Mouse (Mus musculus): ENCODE measurements around the gene Trim24. TPM values are rescaled to one million over a fixed set of nuclear protein-coding genes. Genes with fewer than 3 reads are reported as not detected.

Trim24 gene
- total and polyA plus RNA-seq, 3 experiments: 11.4 to 19.2 TPM; not detected in 1

- TF ChIP-seq MYB (IDR thresholded peaks at IDR 0.05; ENCODE audit: low read depth, low read length) (no peak), MEF2A (IDR thresholded peaks at IDR 0.05; ENCODE audit: extremely low read depth, insufficient replicate concordance, low read depth, low read length, poor library complexity, severe bottlenecking) (no peak), RCOR1 (IDR thresholded peaks at IDR 0.05; ENCODE audit: low read depth, low read length) (no peak), CHD1 (IDR thresholded peaks at IDR 0.05; ENCODE audit: low read depth, low read length) (no peak)
Observed at GRCm38 (mm10) chr6:37870245-37871136, at the start of gene Trim24 (continued).

GRCm38 (mm10) chr6:37821531-37822051, 49.0 kb upstream of the Trim24 start:
- no peak for TF ChIP-seq SMC3 (IDR thresholded peaks at IDR 0.05; ENCODE audit: low read depth, low read length)
- TF ChIP-seq ELF1 (IDR thresholded peaks at IDR 0.05; ENCODE audit: low read depth, low read length): no peak
- no peak for TF ChIP-seq TAL1 (IDR thresholded peaks at IDR 0.05; ENCODE audit: low read length)
- Histone ChIP-seq H3K4me3 (ENCODE audit: control insufficient read depth in 1 of 2, insufficient read depth in 1 of 2, low read depth in 2 of 2, low read length in 2 of 2) (no peak overlapping the region), H3K9ac (ENCODE audit: control insufficient read depth, low read depth, low read length, poor library complexity, severe bottlenecking) (no peak overlapping the region), H3K27ac (ENCODE audit: control insufficient read depth, low read depth, low read length) (no peak overlapping the region), H3K4me1 (ENCODE audit: control insufficient read depth in 1 of 2, insufficient read depth in 2 of 2, low read length in 2 of 2) (peaks cover 4 to 9% of the 10 kb centered on the region in 2 experiments; a peak in 2 of 4 replicates), H3K36me3 (ENCODE audit: control insufficient read depth in 1 of 2, insufficient read depth in 2 of 2, low read length in 2 of 2) (peaks cover 0 to 11% of the 10 kb centered on the region in 2 experiments; a peak in 2 of 4 replicates), H3K79me2 (ENCODE audit: control insufficient read depth, insufficient read depth, low read length, poor library complexity) (no peaks in the 10 kb centered on the region), H3K27me3 (ENCODE audit: control insufficient read depth in 1 of 2, insufficient read depth in 2 of 2, low read length in 2 of 2) (no peaks in the 10 kb centered on the region), H3K9me3 (replicated peaks; ENCODE audit: insufficient read depth, low read length) (no peaks in the 10 kb centered on the region)
- DNase-seq (ENCODE audit: low read depth, low spot score): no peak

- Histone ChIP-seq H3K9ac (ENCODE audit: control insufficient read depth, low read depth, low read length, poor library complexity, severe bottlenecking) (no peak overlapping the region), H3K4me1 (ENCODE audit: control insufficient read depth in 1 of 2, insufficient read depth in 2 of 2, low read length in 2 of 2) (peaks cover 4 to 9% of the 10 kb centered on the region in 2 experiments; a peak in 2 of 4 replicates), H3K9me3 (replicated peaks; ENCODE audit: insufficient read depth, low read length) (no peaks in the 10 kb centered on the region), H3K27ac (ENCODE audit: control insufficient read depth, low read depth, low read length) (no peak overlapping the region), H3K79me2 (ENCODE audit: control insufficient read depth, insufficient read depth, low read length, poor library complexity) (no peaks in the 10 kb centered on the region), H3K36me3 (ENCODE audit: control insufficient read depth in 1 of 2, insufficient read depth in 2 of 2, low read length in 2 of 2) (peaks cover 0 to 11% of the 10 kb centered on the region in 2 experiments; a peak in 2 of 4 replicates), H3K4me3 (ENCODE audit: control insufficient read depth in 1 of 2, insufficient read depth in 1 of 2, low read depth in 2 of 2, low read length in 2 of 2) (no peak overlapping the region), H3K27me3 (ENCODE audit: control insufficient read depth in 1 of 2, insufficient read depth in 2 of 2, low read length in 2 of 2) (no peaks in the 10 kb centered on the region)
- TF ChIP-seq CHD2 (IDR thresholded peaks at IDR 0.05; ENCODE audit: low read length) (no peak), POLR2AphosphoS2 (IDR thresholded peaks at IDR 0.05; ENCODE audit: low read length) (no peak), USF2 (IDR thresholded peaks at IDR 0.05; ENCODE audit: borderline replicate concordance in 1 of 2, insufficient read depth in 1 of 2, low read depth in 1 of 2, low read length in 2 of 2) (no peak), CTCF (IDR thresholded peaks at IDR 0.05 in 2 of 3, conservative IDR thresholded peaks at IDR 0.05 in 1 of 3; ENCODE audit: control insufficient read depth in 1 of 3, insufficient read depth in 1 of 3, low read depth in 2 of 3, low read length in 3 of 3, poor library complexity in 1 of 3, severe bottlenecking in 1 of 3) (no peak), SIN3A (IDR thresholded peaks at IDR 0.05; ENCODE audit: low read length) (no peak), EP300 (IDR thresholded peaks at IDR 0.05; ENCODE audit: low read depth in 1 of 2, low read length in 2 of 2) (no peak)
- DNase-seq (ENCODE audit: low read depth, low spot score): peak; percentile 17
Observed at GRCm38 (mm10) chr6:37822390-37822789, 48.2 kb upstream of the Trim24 start.

Data from MEL (cell line).